Mouse (Mus musculus): ENCODE measurements at regions not wholly inside any gene's neighbourhood (a gene's known extent, or its start where the extent isn't known, plus 50 kb on each side); places are given as distances from the start of the nearest gene placed in this dataset.
"Not testable (repeated sequence)": the region's sequence is repeated elsewhere in the genome, so short reads cannot be mapped to it uniquely, and the experiment has no call there.

GRCm38 (mm10) chr6:89052758-89053460 is 150.9 kb downstream of the Tpra1 start:
- DNase-seq (ENCODE audit: low spot score): no peak

- DNase-seq (ENCODE audit: low spot score): no peak
Observed at GRCm38 (mm10) chr6:89054060-89054459, 152.0 kb downstream of the Tpra1 start.

- DNase-seq (ENCODE audit: low spot score): no peak
Observed at GRCm38 (mm10) chr6:89059431-89059975, 157.5 kb downstream of the Tpra1 start.

GRCm38 (mm10) chr6:89064977-89065580 is 163.0 kb downstream of the Tpra1 start:
- DNase-seq (ENCODE audit: low spot score): no peak

- no peak for DNase-seq (ENCODE audit: low spot score)
Observed at GRCm38 (mm10) chr6:89066588-89066987, 164.5 kb downstream of the Tpra1 start.

- no peak for DNase-seq (ENCODE audit: low spot score)
Observed at GRCm38 (mm10) chr6:89068286-89068685, 166.2 kb downstream of the Tpra1 start.

GRCm38 (mm10) chr6:89069108-89069507 is 167.1 kb downstream of the Tpra1 start:
- no peak for DNase-seq (ENCODE audit: low spot score)

- peak; percentile 71 for DNase-seq (ENCODE audit: low spot score)
Observed at GRCm38 (mm10) chr6:89070011-89070410, 168.0 kb downstream of the Tpra1 start.

- no peak for DNase-seq (ENCODE audit: low spot score)
Observed at GRCm38 (mm10) chr6:89071766-89072165, 169.7 kb downstream of the Tpra1 start.

GRCm38 (mm10) chr6:89072569-89072968 is 170.5 kb downstream of the Tpra1 start:
- no peak for DNase-seq (ENCODE audit: low spot score)

- DNase-seq (ENCODE audit: low spot score): no peak
Observed at GRCm38 (mm10) chr6:89081624-89082300, 179.7 kb downstream of the Tpra1 start.

GRCm38 (mm10) chr6:89084437-89084836 is 182.4 kb downstream of the Tpra1 start:
- no peak for DNase-seq (ENCODE audit: low spot score)

GRCm38 (mm10) chr6:89085151-89085550 is 183.1 kb downstream of the Tpra1 start:
- no peak for DNase-seq (ENCODE audit: low spot score)

- DNase-seq (ENCODE audit: low spot score): no peak
Observed at GRCm38 (mm10) chr6:89087620-89088019, 185.6 kb downstream of the Tpra1 start.

- DNase-seq (ENCODE audit: low spot score): no peak
Observed at GRCm38 (mm10) chr6:89090096-89090495, 188.0 kb downstream of the Tpra1 start.

- DNase-seq (ENCODE audit: low spot score): no peak
Observed at GRCm38 (mm10) chr6:89095911-89096310, 193.9 kb downstream of the Tpra1 start.

GRCm38 (mm10) chr6:89097531-89097930 is 195.5 kb downstream of the Tpra1 start:
- no peak for DNase-seq (ENCODE audit: low spot score)

GRCm38 (mm10) chr6:89119241-89119640 is 217.2 kb downstream of the Tpra1 start:
- DNase-seq (ENCODE audit: low spot score): peak; percentile 54

GRCm38 (mm10) chr6:89121023-89121745 is 219.1 kb downstream of the Tpra1 start:
- no peak for DNase-seq (ENCODE audit: low spot score)

- DNase-seq (ENCODE audit: low spot score): no peak
Observed at GRCm38 (mm10) chr6:89121746-89122070, 219.7 kb downstream of the Tpra1 start.

- DNase-seq (ENCODE audit: low spot score): no peak
Observed at GRCm38 (mm10) chr6:89125916-89126315, 223.9 kb downstream of the Tpra1 start.

GRCm38 (mm10) chr6:89128141-89128540 is 226.1 kb downstream of the Tpra1 start:
- not testable (repeated sequence) for DNase-seq (ENCODE audit: low spot score)

All from ovary, postnatal 36 days (tissue).